Mouse (Mus musculus) testis, adult 2 months (tissue): ENCODE results near the gene Mrrf. TPM values are rescaled to one million over a fixed set of nuclear protein-coding genes. Genes with fewer than 3 reads are reported as not detected.
"Not testable (repeated sequence)": the region's sequence is repeated elsewhere in the genome, so short reads cannot be mapped to it uniquely, and the experiment has no call there.

Experiments
- H3K27ac ChIP-seq: fragments of 200-500 bp; 2 replicates; pipeline ENCODE4 v1.5.1; 2012; ENCODE audit warnings: low read depth, low read length; ENCODE audit not compliant: control insufficient read depth, insufficient read depth
- H3K27me3 ChIP-seq: fragments of 200-500 bp; 2 replicates; pipeline ENCODE4 v1.6.1; 2012; ENCODE audit warnings: mild to moderate bottlenecking, low read length, moderate library complexity; ENCODE audit not compliant: control insufficient read depth, insufficient read depth
- H3K36me3 ChIP-seq: fragments of 200-500 bp; 2 replicates; pipeline ENCODE4 v1.6.1; 2012; ENCODE audit warnings: mild to moderate bottlenecking, low read length; ENCODE audit not compliant: control insufficient read depth, insufficient read depth
- H3K4me1 ChIP-seq: fragments of 200-500 bp; 2 replicates; pipeline ENCODE4 v1.6.1; 2012; ENCODE audit warnings: low read length; ENCODE audit not compliant: control insufficient read depth, insufficient read depth
- H3K4me3 ChIP-seq: fragments of 200-500 bp; 2 replicates; pipeline ENCODE4 v1.5.1; 2012; ENCODE audit warnings: low read depth, mild to moderate bottlenecking, low read length, moderate library complexity, mixed read lengths; ENCODE audit not compliant: control insufficient read depth
- CTCF ChIP-seq: fragments of 200-500 bp; IDR thresholded peaks from 2 replicates; pipeline ENCODE4 v1.5.1; 2012; ENCODE audit warnings: low read depth, mild to moderate bottlenecking, inconsistent platforms, low read length, moderate library complexity; ENCODE audit not compliant: control insufficient read depth, insufficient read depth, insufficient replicate concordance
- POLR2A ChIP-seq: fragments of 200-500 bp; IDR thresholded peaks from 2 replicates; pipeline ENCODE4 v1.6.1; 2012; ENCODE audit warnings: low read depth, mild to moderate bottlenecking, inconsistent platforms, low read length, moderate library complexity; ENCODE audit not compliant: control insufficient read depth
- polyA plus RNA-seq: library from polyadenylated mRNA; depleted of rRNA; stranded (reverse); fragments of >200 nt; gene quantifications from 2 replicates; pipeline ENCODE4 v1.2.3, GENCODE M21; 2012

Mrrf gene
- polyA plus RNA-seq, 1 experiment, result 70.8 TPM

- TF ChIP-seq CTCF, result no peak
- TF ChIP-seq POLR2A, result no peak
- Histone ChIP-seq H3K27ac (no peak overlapping the region), H3K27me3 (no peaks in the 10 kb centered on the region), H3K36me3 (no peaks in the 10 kb centered on the region; the same call in 1 of the 2 replicates), H3K4me1 (no peaks in the 10 kb centered on the region), H3K4me3 (no peak overlapping the region)
Measured at GRCm38 (mm10) chr2:36172136-36172535, 35.9 kb downstream of the Mrrf start.

- Histone ChIP-seq H3K27ac (no peak overlapping the region), H3K27me3 (no peaks in the 10 kb centered on the region), H3K4me1 (no peaks in the 10 kb centered on the region), H3K36me3 (no peaks in the 10 kb centered on the region; the same call in 1 of the 2 replicates), H3K4me3 (no peak overlapping the region)
- TF ChIP-seq CTCF (no peak), POLR2A (no peak)
Measured at GRCm38 (mm10) chr2:36172574-36172973, 36.4 kb downstream of the Mrrf start.

- no peaks in the 10 kb centered on the region for H3K4me1 ChIP-seq
- TF ChIP-seq POLR2A, result no peak
- TF ChIP-seq CTCF, result no peak
- no peaks in the 10 kb centered on the region; the same call in 1 of the 2 replicates for H3K36me3 ChIP-seq
- no peak overlapping the region for H3K27ac ChIP-seq
- no peak overlapping the region for H3K4me3 ChIP-seq
- H3K27me3 ChIP-seq, result no peaks in the 10 kb centered on the region
Measured at GRCm38 (mm10) chr2:36179487-36179886, 43.3 kb downstream of the Mrrf start.

GRCm38 (mm10) chr2:36181587-36182368 is 45.6 kb downstream of the Mrrf start:
- not testable (repeated sequence) for H3K27me3 ChIP-seq, H3K4me3 ChIP-seq, H3K36me3 ChIP-seq, H3K4me1 ChIP-seq, H3K27ac ChIP-seq

- TF ChIP-seq CTCF, result no peak
- TF ChIP-seq POLR2A, result no peak
- H3K27ac ChIP-seq, result no peak overlapping the region
Measured at GRCm38 (mm10) chr2:36183278-36183677, 47.1 kb downstream of the Mrrf start.

GRCm38 (mm10) chr2:36184192-36184591 is 48.0 kb downstream of the Mrrf start:
- H3K27ac ChIP-seq, result no peak overlapping the region
- no peaks in the 10 kb centered on the region for H3K4me1 ChIP-seq
- H3K4me3 ChIP-seq, result no peak overlapping the region
- no peaks in the 10 kb centered on the region for H3K36me3 ChIP-seq
- H3K27me3 ChIP-seq, result no peaks in the 10 kb centered on the region
- TF ChIP-seq POLR2A (no peak), CTCF (no peak)

More at GRCm38 (mm10) chr2:36183278-36183677, 47.1 kb downstream of the Mrrf start:
- Histone ChIP-seq H3K4me1 (no peaks in the 10 kb centered on the region), H3K27me3 (no peaks in the 10 kb centered on the region), H3K36me3 (no peaks in the 10 kb centered on the region), H3K4me3 (no peak overlapping the region)

GRCm38 (mm10) chr2:36184876-36185275 is 48.7 kb downstream of the Mrrf start:
- H3K27ac ChIP-seq, result no peak overlapping the region
- H3K27me3 ChIP-seq, result no peaks in the 10 kb centered on the region
- H3K36me3 ChIP-seq, result no peaks in the 10 kb centered on the region
- TF ChIP-seq CTCF (no peak), POLR2A (no peak)
- no peak overlapping the region for H3K4me3 ChIP-seq
- no peaks in the 10 kb centered on the region for H3K4me1 ChIP-seq

GRCm38 (mm10) chr2:36189200-36189599 is 53.0 kb downstream of the Mrrf start:
- H3K27me3 ChIP-seq, H3K4me1 ChIP-seq, H3K4me3 ChIP-seq, H3K27ac ChIP-seq, H3K36me3 ChIP-seq: not testable (repeated sequence)
